Mouse (Mus musculus) ovary, adult 18-20 months (tissue): ENCODE measurements around the gene Hebp1.

Experiments used
- DNase-seq: peaks from one replicate; pipeline ENCODE4 v3.0.0; 2022; ENCODE audit warnings: low spot score, mixed read lengths

Hebp1 gene

GRCm38 (mm10) chr6:135197921-135198532 lies at the start of gene Hebp1, which contains the start of gene Fam234b:
Gene Hebp1 (minus strand): TSS chr6:135198022.
Gene Fam234b (plus strand): TSS chr6:135197977.
- DNase-seq = peak; percentile 72

GRCm38 (mm10) chr6:135245586-135245985 lies 47.8 kb upstream of the Hebp1 start:
- no peak for DNase-seq

GRCm38 (mm10) chr6:135240361-135240760 lies 42.5 kb upstream of the Hebp1 start:
- DNase-seq = no peak

- no peak for DNase-seq
These were observed 40.4 kb upstream of the Hebp1 start for GRCm38 (mm10) chr6:135238211-135238610.

GRCm38 (mm10) chr6:135237326-135237725 lies 39.5 kb upstream of the Hebp1 start:
- no peak for DNase-seq

- DNase-seq = no peak
These were observed 38.8 kb upstream of the Hebp1 start for GRCm38 (mm10) chr6:135236576-135236975.

GRCm38 (mm10) chr6:135235742-135236141 lies 37.9 kb upstream of the Hebp1 start:
- DNase-seq = no peak

GRCm38 (mm10) chr6:135232443-135233182 lies 34.8 kb upstream of the Hebp1 start:
- DNase-seq = no peak

GRCm38 (mm10) chr6:135230586-135230985 lies 32.8 kb upstream of the Hebp1 start:
- no peak for DNase-seq

- no peak for DNase-seq
These were observed 30.7 kb upstream of the Hebp1 start for GRCm38 (mm10) chr6:135228465-135228941.

- DNase-seq = no peak
These were observed 26.1 kb upstream of the Hebp1 start for GRCm38 (mm10) chr6:135223786-135224416.

GRCm38 (mm10) chr6:135219916-135220315 lies 22.1 kb upstream of the Hebp1 start:
- no peak for DNase-seq

- DNase-seq = no peak
These were observed 20.5 kb upstream of the Hebp1 start for GRCm38 (mm10) chr6:135218330-135218729.

GRCm38 (mm10) chr6:135212666-135213065 lies 14.8 kb upstream of the Hebp1 start:
- DNase-seq = no peak

GRCm38 (mm10) chr6:135211169-135211568 lies 13.3 kb upstream of the Hebp1 start:
- no peak for DNase-seq

- no peak for DNase-seq
These were observed 9.1 kb upstream of the Hebp1 start for GRCm38 (mm10) chr6:135206909-135207308.

GRCm38 (mm10) chr6:135205802-135206201 lies 8.0 kb upstream of the Hebp1 start:
- no peak for DNase-seq

GRCm38 (mm10) chr6:135204869-135205268 lies 7.0 kb upstream of the Hebp1 start:
- no peak for DNase-seq

- no peak for DNase-seq
These were observed 5.9 kb upstream of the Hebp1 start for GRCm38 (mm10) chr6:135203737-135204136.

- no peak for DNase-seq
These were observed 4.8 kb upstream of the Hebp1 start for GRCm38 (mm10) chr6:135202668-135203067.

GRCm38 (mm10) chr6:135200122-135200957 lies 2.5 kb upstream of the Hebp1 start:
- DNase-seq = no peak

GRCm38 (mm10) chr6:135198726-135199125 lies 904 bp upstream of the Hebp1 start:
- no peak for DNase-seq
